Mouse (Mus musculus): ENCODE measurements around the gene Atp5g2.

The Atp5g2 gene

DNA sequence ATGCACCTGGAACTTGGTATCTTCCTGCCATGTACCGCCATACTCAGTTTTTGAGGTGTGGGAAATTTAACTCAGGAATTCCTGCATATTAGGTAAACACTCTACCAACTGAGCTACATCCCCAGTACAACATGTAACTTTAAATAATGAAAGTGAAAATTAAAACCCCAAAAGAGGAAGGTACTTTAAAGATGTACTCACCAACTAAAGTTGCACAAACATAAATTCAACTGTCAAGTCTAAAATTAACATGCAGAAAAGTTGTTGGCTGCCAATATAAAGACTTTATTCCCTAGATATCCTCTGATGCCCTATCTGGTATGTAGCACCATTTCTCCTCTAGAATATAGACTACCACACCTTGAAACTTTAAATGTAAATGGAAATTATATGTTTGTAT lies 54.5 kb downstream of the Atp5g2 start:
- in situ Hi-C loops (cut with MboI; ENCODE audit: low pct_unique_long_range_greater_than_20kb in 1 of 2, low sequenced_read_pairs in 2 of 2, unreplicated experiment in 1 of 2): no loop called here

DNA sequence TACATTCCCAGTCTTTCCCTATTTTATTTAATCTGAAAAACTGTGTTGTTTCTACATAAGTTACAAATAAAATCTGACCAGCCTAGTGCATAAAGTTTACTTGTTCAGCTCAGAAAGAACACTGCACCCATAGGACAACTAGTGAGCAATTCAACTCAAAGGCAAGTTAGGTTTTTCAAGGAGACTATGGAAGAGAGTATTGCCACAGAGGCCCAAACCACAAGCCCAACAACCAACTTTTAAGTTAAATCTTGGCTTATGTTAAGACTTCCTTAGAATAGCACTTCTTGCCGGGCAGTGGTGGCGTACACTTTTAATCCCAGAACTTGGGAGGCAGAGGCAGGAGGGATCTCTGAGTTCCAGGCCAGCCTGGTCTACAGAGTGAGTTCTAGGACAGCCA lies 56.0 kb downstream of the Atp5g2 start:
- in situ Hi-C loops (cut with MboI; ENCODE audit: low pct_unique_long_range_greater_than_20kb in 1 of 2, low sequenced_read_pairs in 2 of 2, unreplicated experiment in 1 of 2): no loop called here

DNA sequence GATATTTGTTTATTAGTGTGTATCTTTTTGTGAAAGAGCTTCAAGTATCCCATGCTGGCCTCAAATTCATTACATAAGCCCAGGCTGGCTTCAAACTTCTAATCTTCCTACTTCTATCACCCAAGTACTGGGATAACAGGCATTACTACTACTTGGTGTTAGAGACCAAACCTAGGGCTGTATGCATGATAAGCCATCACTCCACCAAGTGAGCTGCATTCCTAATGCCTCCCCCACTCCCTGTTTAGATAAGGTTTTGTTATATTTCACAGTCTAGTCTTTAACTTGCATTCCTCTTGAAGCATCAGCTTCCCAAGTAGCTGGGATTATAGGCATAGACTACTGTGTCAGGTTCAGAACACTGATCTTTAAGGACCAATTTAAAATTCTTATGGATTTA lies 57.9 kb downstream of the Atp5g2 start:
- in situ Hi-C loops (cut with MboI; ENCODE audit: low pct_unique_long_range_greater_than_20kb in 1 of 2, low sequenced_read_pairs in 2 of 2, unreplicated experiment in 1 of 2): no loop called here

DNA sequence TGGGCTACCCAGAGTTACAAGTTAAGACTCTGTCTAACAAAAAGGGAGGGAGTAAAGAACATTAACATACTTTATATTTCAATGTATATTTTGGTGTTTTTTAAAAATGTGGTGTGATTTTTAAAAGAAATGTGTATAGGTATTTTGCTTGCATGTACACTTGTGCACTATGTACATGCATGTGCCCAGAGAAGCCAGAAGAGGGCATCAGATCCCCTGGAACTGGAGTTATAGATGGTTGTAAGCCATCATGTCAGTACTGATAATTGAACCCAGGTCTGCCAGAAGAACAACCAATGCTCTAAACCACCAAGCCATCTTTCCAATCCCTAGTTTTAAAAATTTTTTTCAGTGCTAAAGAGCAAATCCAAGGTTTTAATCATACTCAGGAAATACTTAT lies 59.2 kb downstream of the Atp5g2 start:
- in situ Hi-C loops (cut with MboI; ENCODE audit: low pct_unique_long_range_greater_than_20kb in 1 of 2, low sequenced_read_pairs in 2 of 2, unreplicated experiment in 1 of 2): no loop called here
